Mouse (Mus musculus) liver, embryonic 14.5 days (tissue): ENCODE measurements around the gene Fbxl22. TPM values are rescaled to one million over a fixed set of nuclear protein-coding genes. Genes with fewer than 3 reads are reported as not detected.

ENCODE experiments used
- ATAC-seq: fragments of 200-750 bp; cut with Nextera tagmentation; 2 replicates; pipeline ENCODE4 v1.8.0; 2017; ENCODE audit warnings: moderate number of reproducible peaks, mild to moderate bottlenecking, moderate library complexity; ENCODE audit not compliant: insufficient read depth
- DNase-seq, 3 experiments: peaks; one replicate each; pipeline ENCODE4 v3.0.0-alpha.2; 2012 to 2013; ENCODE audit warnings: low read depth in 3 of 3, low spot score in 3 of 3
- H3K27ac ChIP-seq: fragments of 300-500 bp; sonication (generic); 2 replicates; pipeline ENCODE4 v1.5.1; 2014; ENCODE audit warnings: moderate library complexity, mild to moderate bottlenecking, control low read depth, inconsistent platforms
- H3K27me3 ChIP-seq: fragments of 300-500 bp; sonication (generic); 2 replicates; pipeline ENCODE4 v1.6.1; 2014; ENCODE audit warnings: mild to moderate bottlenecking, low read length, moderate library complexity; ENCODE audit not compliant: control insufficient read depth, insufficient read depth
- H3K36me3 ChIP-seq: fragments of 300-500 bp; sonication (generic); replicated peaks from 2 replicates; pipeline ENCODE4 v1.6.1; 2014; ENCODE audit warnings: low read depth; ENCODE audit not compliant: control insufficient read depth, insufficient read depth
- H3K4me1 ChIP-seq, 2 experiments: fragments of 200-500 bp in 1 of 2; fragments of 300-500 bp in 1 of 2; sonication (generic) in 1 of 2; replicated peaks; 2 replicates each; pipeline ENCODE4 v1.6.1; 2012 to 2014; ENCODE audit warnings: antibody characterized with exemption in 1 of 2, inconsistent platforms in 1 of 2, low read length in 1 of 2; ENCODE audit not compliant: control insufficient read depth in 2 of 2, insufficient read depth in 2 of 2
- H3K4me2 ChIP-seq: fragments of 300-500 bp; sonication (generic); 2 replicates; pipeline ENCODE4 v1.6.1; 2014; ENCODE audit warnings: low read depth, mild to moderate bottlenecking, control low read depth, moderate library complexity
- H3K4me3 ChIP-seq, 2 experiments: fragments of 200-500 bp in 1 of 2; fragments of 300-500 bp in 1 of 2; sonication (generic) in 1 of 2; 2 replicates each; pipeline ENCODE4 v1.5.1; 2012 to 2014; ENCODE audit warnings: low read depth in 2 of 2, low read length in 2 of 2, mild to moderate bottlenecking in 2 of 2, control low read depth in 1 of 2, inconsistent platforms in 1 of 2, moderate library complexity in 1 of 2; ENCODE audit not compliant: insufficient read depth in 1 of 2
- H3K9ac ChIP-seq: fragments of 300-500 bp; sonication (generic); replicated peaks from 2 replicates; pipeline ENCODE4 v1.6.1; 2014; ENCODE audit warnings: mild to moderate bottlenecking, control low read depth, moderate library complexity
- H3K9me3 ChIP-seq: fragments of 300-500 bp; sonication (generic); 2 replicates; pipeline ENCODE4 v1.6.1; 2016; ENCODE audit warnings: low read length, mixed read lengths; ENCODE audit not compliant: control insufficient read depth
- CTCF ChIP-seq: IDR thresholded peaks from 2 replicates; pipeline ENCODE4 v1.5.1; 2016; ENCODE audit warnings: antibody characterized with exemption, low read depth, control low read depth
- EP300 ChIP-seq: IDR thresholded peaks from 2 replicates; pipeline ENCODE4 v1.6.1; 2016; ENCODE audit warnings: antibody characterized with exemption, low read depth
- WGBS: fragments of 180-500 bp; shearing (Covaris S2); extraction: QIAGEN DNeasy Blood & Tissue Kit; methylation state at CpG from one replicate; pipeline ENCODE4 v1.1.7; 2014; ENCODE audit not compliant: insufficient replicate concordance; 5-methylcytosine and 5-hydroxymethylcytosine counted together
- polyA plus RNA-seq, 2 experiments: library from polyadenylated mRNA; depleted of rRNA in 1 of 2; stranded (reverse) in 1 of 2; unstranded in 1 of 2; fragments of >200 nt; fragmentation: Nextera tagmentation in 1 of 2; extraction: Ambion mirVana in 1 of 2; gene quantifications; 2 replicates each; pipeline versions ENCODE4 v1.2.1 to v1.2.3; 2012 to 2014

The Fbxl22 gene
- polyA plus RNA-seq, 2 experiments = 0.13 to 0.44 TPM

GRCm38 (mm10) chr9:66492361-66492760, 22.0 kb downstream of the Fbxl22 start:
- 30% methylated on average over 1 of the region's 1 CpGs for WGBS
- H3K9me3 ChIP-seq = no peaks in the 10 kb centered on the region
- H3K9ac ChIP-seq = no peak overlapping the region
- H3K27me3 ChIP-seq = no peaks in the 10 kb centered on the region
- H3K27ac ChIP-seq = no peak overlapping the region
- no peak overlapping the region for H3K4me3 ChIP-seq
- DNase-seq (no peak), ATAC-seq (no peak)
- H3K4me1 ChIP-seq = no peaks in the 10 kb centered on the region
- H3K36me3 ChIP-seq = peaks cover 86% of the 10 kb centered on the region
- TF ChIP-seq EP300 = no peak
- TF ChIP-seq CTCF = no peak
- H3K4me2 ChIP-seq = no peak overlapping the region

- TF ChIP-seq EP300 = no peak
- no peak for TF ChIP-seq CTCF
- Histone ChIP-seq H3K27me3 (no peaks in the 10 kb centered on the region), H3K27ac (no peak overlapping the region), H3K4me1 (peaks cover 0 to 6% of the 10 kb centered on the region in 2 experiments; a peak in 2 of 4 replicates), H3K36me3 (peaks cover 90% of the 10 kb centered on the region), H3K4me2 (no peak overlapping the region), H3K4me3 (no peak overlapping the region), H3K9ac (no peak overlapping the region), H3K9me3 (no peaks in the 10 kb centered on the region)
- no peak for DNase-seq
- no peak for ATAC-seq
These were observed 25.6 kb downstream of the Fbxl22 start for GRCm38 (mm10) chr9:66488786-66489185.

GRCm38 (mm10) chr9:66483429-66483828, 31.0 kb downstream of the Fbxl22 start:
- TF ChIP-seq EP300 = peak; percentile 76
- TF ChIP-seq CTCF = no peak
- peak in 2 of 3 experiments; percentile 20 to 38 for DNase-seq
- no peaks in the 10 kb centered on the region for H3K9me3 ChIP-seq
- no peak overlapping the region for H3K9ac ChIP-seq
- no peak overlapping the region for H3K4me3 ChIP-seq
- ATAC-seq = peak; percentile 67; the same call in 1 of the 2 replicates
- 33% methylated on average over 3 of the region's 3 CpGs for WGBS
- peaks cover 80% of the 10 kb centered on the region for H3K36me3 ChIP-seq
- no peaks in the 10 kb centered on the region for H3K27me3 ChIP-seq
- no peak overlapping the region for H3K27ac ChIP-seq
- peaks cover 3 to 6% of the 10 kb centered on the region in 2 experiments; a peak in 2 of 4 replicates for H3K4me1 ChIP-seq
- no peak overlapping the region for H3K4me2 ChIP-seq

- Histone ChIP-seq H3K27ac (no peak overlapping the region), H3K9ac (no peak overlapping the region), H3K4me2 (no peak overlapping the region), H3K4me1 (peaks cover 0 to 4% of the 10 kb centered on the region in 2 experiments; a peak in 1 of 4 replicates), H3K9me3 (no peaks in the 10 kb centered on the region), H3K27me3 (no peaks in the 10 kb centered on the region), H3K4me3 (no peak overlapping the region), H3K36me3 (peaks cover 70% of the 10 kb centered on the region)
- TF ChIP-seq EP300 (no peak), CTCF (no peak)
- DNase-seq (peak in 2 of 3 experiments; percentile 16 to 20), ATAC-seq (peak; percentile 68)
- 49% methylated on average over 2 of the region's 2 CpGs for WGBS
These were observed 36.6 kb downstream of the Fbxl22 start for GRCm38 (mm10) chr9:66477785-66478184.

- H3K4me1 ChIP-seq = no peaks in the 10 kb centered on the region
- TF ChIP-seq CTCF = peak; percentile 66; the same call in 1 of the 2 replicates
- no peak for TF ChIP-seq EP300
- H3K4me3 ChIP-seq = no peak overlapping the region
- no peak overlapping the region for H3K9ac ChIP-seq
- no peak overlapping the region for H3K4me2 ChIP-seq
- no peaks in the 10 kb centered on the region for H3K9me3 ChIP-seq
- no peak for ATAC-seq
- no peak overlapping the region for H3K27ac ChIP-seq
- H3K27me3 ChIP-seq = no peaks in the 10 kb centered on the region
- peaks cover 65% of the 10 kb centered on the region for H3K36me3 ChIP-seq
- 59% methylated on average over 4 of the region's 4 CpGs for WGBS
- DNase-seq = peak; percentile 24 to 34 (median 29)
These were observed 49.3 kb downstream of the Fbxl22 start for GRCm38 (mm10) chr9:66465087-66465486.

Other genes starting within 250 kb of the Fbxl22 start
- 18.8 and 23.9 TPM in 2 replicates for gene Herc1, start 164.1 kb downstream of the Fbxl22 start, polyA plus RNA-seq (2012; rRNA removed)
- gene Herc1, start 164.1 kb downstream of the Fbxl22 start, polyA plus RNA-seq (2014; fragmentation: Nextera tagmentation; extraction: Ambion mirVana) = 25.0 and 25.7 TPM in 2 replicates
- gene Usp3, start 78.5 kb upstream of the Fbxl22 start, polyA plus RNA-seq (2012; rRNA removed) = 3.6 and 6.7 TPM in 2 replicates
- gene Usp3, start 78.5 kb upstream of the Fbxl22 start, polyA plus RNA-seq (2014; fragmentation: Nextera tagmentation; extraction: Ambion mirVana) = 14.8 TPM in 2 replicates
- gene Car12, start 199.1 kb upstream of the Fbxl22 start, polyA plus RNA-seq (2012; rRNA removed) = 0.15 and 0.17 TPM in 2 replicates
- gene Car12, start 199.1 kb upstream of the Fbxl22 start, polyA plus RNA-seq (2014; fragmentation: Nextera tagmentation; extraction: Ambion mirVana) = 0.09 and 0.10 TPM in 2 replicates